Mouse (Mus musculus): ENCODE measurements around the gene Ugt1a5. TPM values are rescaled to one million over a fixed set of nuclear protein-coding genes. Genes with fewer than 3 reads are reported as not detected.

Ugt1a5 gene
- total RNA-seq, 2 experiments from 2014 or later = not detected

DNA sequence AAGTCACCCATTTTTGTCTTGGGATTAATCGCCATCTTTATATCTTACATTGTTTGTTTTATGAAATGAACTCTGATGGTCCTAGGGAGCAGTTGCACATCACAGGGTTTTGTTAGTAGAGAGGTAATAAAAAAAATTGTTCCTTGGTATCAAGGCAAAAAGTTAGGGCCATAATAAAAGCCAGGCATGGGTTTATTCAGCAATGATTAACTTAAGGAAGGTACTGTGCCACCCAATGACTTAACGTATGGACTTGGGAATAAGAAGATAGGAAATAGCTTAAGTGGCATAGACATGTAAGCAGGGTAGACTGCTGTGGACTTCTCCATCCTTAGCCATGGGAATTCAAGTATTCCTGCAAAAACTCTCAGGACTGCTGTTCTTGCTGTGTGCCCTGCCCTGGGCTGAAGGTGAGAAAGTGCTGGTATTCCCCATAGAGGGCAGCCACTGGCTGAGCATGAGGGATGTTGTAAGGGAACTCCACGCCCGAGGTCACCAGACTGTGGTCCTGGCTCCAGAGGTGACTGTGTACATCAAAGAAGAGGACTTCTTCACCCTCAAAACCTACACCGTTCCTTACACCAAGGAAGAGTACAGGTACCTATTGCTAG lies 20.6 kb downstream of the Ugt1a5 start:
- no peak for DNase-seq (ENCODE audit: extremely low spot score in 1 of 2, low spot score in 2 of 2)
- intact Hi-C loops (cut with DNase I) = no loop called here

DNA sequence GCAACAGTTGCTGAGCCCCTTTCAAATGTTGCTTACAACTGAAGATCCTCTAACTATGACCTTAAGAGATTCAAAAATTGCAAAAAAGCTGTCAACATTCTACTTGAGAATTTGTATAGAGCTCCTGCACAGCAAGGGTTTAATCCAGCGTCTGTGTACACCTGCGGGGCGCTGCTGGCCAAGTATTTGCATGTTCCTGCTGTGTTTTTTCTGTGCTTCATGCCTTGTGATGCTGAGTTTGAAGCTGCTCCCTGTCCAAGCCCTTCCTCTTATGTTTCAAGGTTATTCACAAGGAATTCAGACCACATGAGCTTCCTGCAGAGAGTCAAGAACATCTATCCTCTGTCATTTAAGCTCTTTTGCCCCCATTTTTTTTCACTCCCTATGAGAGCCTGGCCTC lies 26.3 kb downstream of the Ugt1a5 start:
- DNase-seq (ENCODE audit: extremely low spot score in 1 of 2, low spot score in 2 of 2) = no peak
- intact Hi-C loops (cut with DNase I) = no loop called here

DNA sequence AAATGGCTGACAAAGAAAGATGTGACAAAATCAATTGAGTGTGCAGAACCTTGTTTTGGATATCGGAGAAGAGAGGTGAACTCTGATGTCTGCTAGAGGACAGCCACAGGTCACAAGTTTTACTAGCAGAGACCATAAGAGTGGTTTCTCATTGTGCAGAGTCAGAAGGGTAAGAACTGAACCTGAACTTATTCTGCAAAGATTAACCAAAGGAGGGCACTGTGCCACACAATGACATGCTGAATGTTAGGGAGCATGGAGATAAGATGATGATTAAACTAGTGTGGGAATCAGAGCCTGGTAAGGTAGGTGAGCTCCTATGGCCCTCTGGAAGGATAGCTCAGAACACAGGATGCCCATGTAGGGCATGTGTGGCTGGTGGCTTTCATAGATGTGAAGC lies 29.9 kb downstream of the Ugt1a5 start:
- intact Hi-C loops (cut with DNase I) = no loop called here
- no peak for DNase-seq (ENCODE audit: extremely low spot score in 1 of 2, low spot score in 2 of 2)

DNA sequence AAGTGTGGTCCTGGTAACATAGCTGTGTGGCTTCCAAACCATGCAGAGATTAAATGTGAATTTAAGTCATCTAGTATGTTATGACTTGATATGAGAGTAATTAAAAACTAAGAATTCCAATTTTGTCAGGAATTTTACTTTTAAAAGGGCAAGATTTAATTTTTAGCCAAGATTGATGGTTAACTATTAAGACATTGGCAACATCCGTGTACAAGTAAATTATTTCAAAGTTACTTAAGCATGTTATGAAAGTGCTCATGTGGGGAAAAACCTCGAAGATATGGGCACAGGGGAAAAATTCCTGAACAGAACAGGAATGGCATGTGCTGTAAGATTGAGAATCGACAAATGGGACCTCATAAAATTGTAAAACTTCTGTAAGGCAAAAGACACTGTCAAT lies 31.6 kb downstream of the Ugt1a5 start:
- intact Hi-C loops (cut with DNase I) = no loop called here

DNA sequence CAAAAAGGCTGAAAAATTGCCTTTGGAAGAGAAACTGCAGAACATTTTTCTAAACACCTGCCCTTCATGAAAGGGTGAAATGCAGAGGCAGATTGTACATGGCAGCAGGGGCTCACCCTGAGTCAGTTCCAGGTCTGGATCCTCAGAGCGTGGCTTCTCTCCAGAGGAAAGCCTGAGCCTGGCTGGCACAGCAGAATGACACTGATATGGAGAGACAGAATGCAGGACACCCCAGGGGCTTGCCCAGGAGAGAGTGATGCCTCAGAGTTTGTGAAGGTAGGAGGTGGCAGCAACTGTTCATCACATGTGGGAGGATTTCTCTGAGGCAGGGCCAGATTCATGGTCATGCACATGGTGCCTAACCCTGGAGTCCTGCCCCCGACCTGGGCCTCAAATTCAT lies 34.2 kb downstream of the Ugt1a5 start:
- intact Hi-C loops (cut with DNase I) = no loop called here
- no peak for DNase-seq (ENCODE audit: extremely low spot score in 1 of 2, low spot score in 2 of 2)

More for the DNA sequence above, 31.6 kb downstream of the Ugt1a5 start:
- DNase-seq (ENCODE audit: extremely low spot score in 1 of 2, low spot score in 2 of 2) = no peak

DNA sequence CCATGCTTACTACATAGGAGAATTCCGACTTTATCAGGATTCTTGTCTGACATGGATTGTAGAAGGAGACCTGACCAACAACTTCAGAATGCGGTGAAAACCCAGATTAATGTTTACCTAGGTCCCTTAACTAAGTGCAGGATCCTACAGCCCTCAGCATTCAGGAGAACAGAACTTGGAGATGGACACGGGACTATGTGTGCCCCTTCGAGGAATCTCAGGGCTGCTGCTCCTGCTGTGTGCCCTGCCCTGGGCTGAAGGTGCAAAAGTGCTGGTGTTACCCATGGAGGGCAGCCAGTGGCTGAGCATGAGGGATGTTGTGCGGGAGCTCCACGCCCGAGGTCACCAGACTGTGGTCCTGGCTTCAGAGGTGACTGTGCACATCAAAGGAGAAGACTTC lies 34.6 kb downstream of the Ugt1a5 start, which contains the start of gene Ugt1a2:
TSS of gene Ugt1a2 (plus strand) at position 146 of the 400 bp plus-strand sequence.
- intact Hi-C loops (cut with DNase I) = no loop called here
- no peak for DNase-seq (ENCODE audit: extremely low spot score in 1 of 2, low spot score in 2 of 2)

DNA sequence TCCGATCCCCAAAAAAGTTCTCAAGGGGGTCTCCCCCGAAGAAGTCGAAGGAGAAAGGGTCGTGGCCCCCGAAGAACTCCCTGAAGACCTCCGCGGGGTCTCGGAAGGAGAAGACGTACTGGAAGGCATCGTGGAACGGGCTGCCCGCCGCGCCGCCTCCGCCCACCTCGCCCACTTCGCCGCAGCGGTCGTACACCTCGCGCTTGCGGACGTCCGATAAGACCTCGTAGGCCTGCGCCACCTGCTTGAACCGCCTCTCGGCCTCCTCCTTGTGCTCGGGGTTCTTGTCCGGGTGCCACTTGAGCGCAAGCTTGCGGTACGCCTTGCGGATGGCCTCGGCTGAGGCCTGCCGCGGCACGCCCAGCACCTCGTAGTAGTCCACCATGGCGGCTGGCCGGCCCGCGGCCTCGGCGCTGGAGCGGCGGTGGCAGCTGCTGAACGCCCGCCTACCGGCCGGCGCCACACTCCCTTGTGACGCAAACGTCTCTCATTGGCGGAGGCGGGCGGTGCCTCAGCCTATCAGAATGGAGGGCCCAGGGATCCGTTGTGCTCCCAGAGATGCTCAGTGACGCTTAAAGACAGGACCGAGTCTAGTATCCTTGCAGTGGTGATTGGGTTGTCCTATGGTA lies 39.6 kb downstream of the Ugt1a5 start, which contains the start of gene Dnajb3:
TSS of gene Dnajb3 (minus strand) at position 489 of the 629 bp plus-strand sequence.
- peak; percentile 85 to 88 for DNase-seq (ENCODE audit: extremely low spot score in 1 of 2, low spot score in 2 of 2)
- intact Hi-C loops (cut with DNase I) = no loop called here

DNA sequence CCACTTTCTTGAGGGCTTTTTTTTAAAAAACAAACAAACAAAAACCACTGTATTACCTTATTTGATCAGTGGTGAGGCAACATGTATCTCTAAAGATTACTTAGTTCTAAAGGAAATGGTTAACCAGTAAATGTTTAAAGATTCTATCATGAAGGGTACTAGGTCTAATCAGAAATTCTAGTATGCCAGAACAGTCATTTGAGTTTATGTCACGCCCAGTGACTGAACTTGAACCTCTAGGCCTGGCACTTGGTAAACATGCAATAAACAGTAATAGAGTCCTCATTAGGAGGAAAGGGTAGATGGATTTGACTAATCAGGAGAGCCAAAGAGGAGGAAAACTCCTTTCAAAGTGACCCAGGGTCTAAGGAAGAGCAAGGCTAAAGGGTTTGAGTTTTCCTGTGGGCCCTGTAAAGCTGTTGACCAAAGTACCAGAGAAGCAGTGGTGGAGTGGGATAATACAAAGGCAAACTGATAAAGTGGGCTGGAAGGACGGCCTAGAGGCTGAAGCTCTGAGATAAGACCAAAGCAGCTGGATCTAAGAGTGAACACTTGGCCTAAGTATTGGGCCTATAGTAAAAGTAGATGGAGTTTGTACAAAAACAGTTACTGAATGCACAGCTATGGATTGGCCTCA lies 41.1 kb downstream of the Ugt1a5 start:
- DNase-seq (ENCODE audit: extremely low spot score in 1 of 2, low spot score in 2 of 2) = no peak
- intact Hi-C loops (cut with DNase I) = no loop called here

DNA sequence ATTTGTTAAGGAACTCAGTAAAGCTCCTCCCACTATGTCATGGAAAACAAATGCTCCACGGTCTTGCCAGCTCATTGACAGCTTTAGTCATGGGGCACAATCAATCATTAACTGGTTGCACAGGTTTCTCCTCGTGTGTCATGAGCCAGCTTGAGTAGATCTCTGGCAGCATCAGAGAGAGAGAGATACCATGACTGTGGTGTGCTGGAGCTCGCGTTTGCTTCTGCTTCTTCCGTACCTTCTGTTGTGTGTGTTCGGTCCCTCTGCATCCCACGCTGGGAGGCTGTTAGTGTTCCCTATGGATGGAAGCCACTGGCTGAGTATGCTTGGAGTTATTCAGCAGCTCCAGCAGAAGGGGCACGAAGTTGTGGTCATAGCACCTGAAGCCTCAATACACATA lies 46.0 kb downstream of the Ugt1a5 start, which contains the start of gene Ugt1a1:
TSS of gene Ugt1a1 (plus strand) at position 148 of the 400 bp plus-strand sequence.
- no peak for DNase-seq (ENCODE audit: extremely low spot score in 1 of 2, low spot score in 2 of 2)
- intact Hi-C loops (cut with DNase I) = no loop called here

DNA sequence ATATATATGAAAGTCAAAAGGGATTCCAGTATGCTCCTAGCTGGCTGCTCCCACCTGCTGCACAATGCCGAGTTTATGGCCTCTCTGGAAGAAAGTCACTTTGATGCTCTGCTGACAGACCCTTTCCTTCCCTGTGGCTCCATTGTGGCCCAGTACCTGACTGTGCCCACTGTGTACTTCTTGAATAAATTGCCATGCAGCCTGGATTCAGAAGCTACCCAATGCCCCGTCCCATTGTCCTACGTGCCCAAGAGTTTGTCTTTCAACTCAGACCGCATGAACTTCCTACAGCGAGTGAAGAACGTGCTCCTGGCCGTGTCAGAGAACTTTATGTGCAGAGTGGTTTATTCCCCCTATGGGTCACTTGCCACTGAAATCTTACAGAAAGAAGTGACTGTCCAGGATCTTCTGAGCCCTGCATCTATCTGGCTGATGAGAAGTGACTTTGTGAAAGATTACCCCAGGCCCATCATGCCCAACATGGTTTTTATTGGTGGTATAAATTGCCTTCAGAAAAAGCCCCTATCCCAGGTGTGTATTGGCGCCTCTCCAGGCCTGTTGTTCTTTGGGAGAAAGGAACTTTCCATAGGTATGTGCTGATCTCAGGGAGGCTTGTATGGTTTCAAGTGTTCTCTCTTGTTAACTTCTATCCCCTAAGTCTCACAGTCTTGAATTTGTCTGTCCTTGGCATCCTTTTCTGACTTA lies 46.7 kb downstream of the Ugt1a5 start:
- intact Hi-C loops (cut with DNase I) = no loop called here
- DNase-seq (ENCODE audit: extremely low spot score in 1 of 2, low spot score in 2 of 2) = peak in 1 of 2 experiments; percentile 62

DNA sequence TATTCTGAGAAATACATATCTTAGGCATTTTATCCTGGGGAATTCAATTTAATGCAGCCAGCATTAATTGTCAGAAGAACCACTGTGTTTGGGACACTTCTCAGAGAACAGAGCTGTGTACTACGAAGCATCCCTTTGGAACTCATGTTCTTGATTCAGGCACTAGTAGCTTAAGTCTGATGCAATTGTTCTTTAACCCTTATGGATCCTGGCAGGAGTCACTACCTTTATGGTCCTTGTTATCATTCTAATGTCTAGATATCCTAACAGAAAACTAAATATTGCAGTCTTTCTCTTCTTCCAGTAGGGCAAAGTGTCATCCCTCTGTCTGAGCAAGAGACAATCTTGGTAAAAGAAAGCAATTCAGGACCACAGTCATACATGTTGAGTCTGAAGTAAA lies 47.2 kb downstream of the Ugt1a5 start:
- DNase-seq (ENCODE audit: extremely low spot score in 1 of 2, low spot score in 2 of 2) = no peak

DNA sequence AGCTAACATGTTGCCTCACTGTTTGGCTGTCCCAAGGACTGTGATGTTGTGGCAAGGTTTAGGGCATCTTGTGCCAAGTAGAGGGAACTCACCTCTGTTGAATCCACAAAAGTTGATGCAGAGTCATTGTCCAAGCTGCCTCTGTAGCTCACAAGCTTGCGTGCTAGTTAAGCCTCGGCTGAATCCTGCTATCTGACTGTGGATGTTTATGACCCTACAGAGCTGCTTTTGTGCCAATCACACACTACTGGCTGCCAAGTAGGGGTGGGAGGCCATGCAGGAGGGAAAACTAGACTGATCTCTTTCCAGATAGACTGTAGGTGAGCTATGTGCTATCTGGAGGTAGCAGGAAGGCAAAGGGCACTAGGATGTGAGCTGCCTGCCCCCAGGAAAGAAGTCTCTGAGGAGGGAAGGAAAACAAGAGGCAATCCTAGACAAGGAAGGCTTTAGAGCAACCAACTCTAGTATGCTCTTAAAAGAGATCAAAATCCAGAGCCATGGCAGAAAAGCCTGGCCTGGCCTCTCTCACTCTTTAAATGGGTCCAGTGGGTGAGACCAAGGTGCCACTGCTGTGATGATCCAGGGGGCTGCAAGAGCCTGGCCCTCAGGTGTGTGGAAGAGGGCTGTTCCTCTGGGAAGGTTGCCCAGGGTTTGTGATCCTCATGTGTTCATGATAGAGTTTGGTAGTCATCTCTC lies 48.1 kb downstream of the Ugt1a5 start:
- DNase-seq (ENCODE audit: extremely low spot score in 1 of 2, low spot score in 2 of 2) = peak in 1 of 2 experiments; percentile 46
- intact Hi-C loops (cut with DNase I) = no loop called here

More for the DNA sequence above, 47.2 kb downstream of the Ugt1a5 start:
- intact Hi-C loops (cut with DNase I) = no loop called here

DNA sequence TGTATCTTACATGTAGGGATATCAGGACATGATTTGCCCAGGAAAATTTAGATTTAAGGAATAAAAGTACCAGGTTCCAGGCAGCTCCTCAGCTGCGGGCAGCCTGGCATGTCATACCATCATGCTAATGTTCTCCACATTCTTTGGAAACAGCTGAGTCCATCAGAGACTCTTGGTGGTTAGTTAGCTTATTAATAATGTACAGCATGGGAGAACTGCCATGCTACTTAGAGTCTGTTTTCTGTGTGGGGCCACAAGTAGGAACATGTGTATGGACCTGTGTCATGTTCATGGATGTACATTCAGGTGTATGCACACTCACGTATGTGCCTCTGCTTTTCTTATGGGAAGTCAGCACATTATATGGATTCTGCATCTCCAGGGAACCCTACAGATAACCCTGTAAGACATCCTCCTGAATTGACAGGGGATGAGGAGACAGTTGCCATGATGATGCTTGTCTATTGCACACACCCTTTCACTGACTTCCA lies 48.7 kb downstream of the Ugt1a5 start:
- intact Hi-C loops (cut with DNase I) = no loop called here
- DNase-seq (ENCODE audit: extremely low spot score in 1 of 2, low spot score in 2 of 2) = no peak

DNA sequence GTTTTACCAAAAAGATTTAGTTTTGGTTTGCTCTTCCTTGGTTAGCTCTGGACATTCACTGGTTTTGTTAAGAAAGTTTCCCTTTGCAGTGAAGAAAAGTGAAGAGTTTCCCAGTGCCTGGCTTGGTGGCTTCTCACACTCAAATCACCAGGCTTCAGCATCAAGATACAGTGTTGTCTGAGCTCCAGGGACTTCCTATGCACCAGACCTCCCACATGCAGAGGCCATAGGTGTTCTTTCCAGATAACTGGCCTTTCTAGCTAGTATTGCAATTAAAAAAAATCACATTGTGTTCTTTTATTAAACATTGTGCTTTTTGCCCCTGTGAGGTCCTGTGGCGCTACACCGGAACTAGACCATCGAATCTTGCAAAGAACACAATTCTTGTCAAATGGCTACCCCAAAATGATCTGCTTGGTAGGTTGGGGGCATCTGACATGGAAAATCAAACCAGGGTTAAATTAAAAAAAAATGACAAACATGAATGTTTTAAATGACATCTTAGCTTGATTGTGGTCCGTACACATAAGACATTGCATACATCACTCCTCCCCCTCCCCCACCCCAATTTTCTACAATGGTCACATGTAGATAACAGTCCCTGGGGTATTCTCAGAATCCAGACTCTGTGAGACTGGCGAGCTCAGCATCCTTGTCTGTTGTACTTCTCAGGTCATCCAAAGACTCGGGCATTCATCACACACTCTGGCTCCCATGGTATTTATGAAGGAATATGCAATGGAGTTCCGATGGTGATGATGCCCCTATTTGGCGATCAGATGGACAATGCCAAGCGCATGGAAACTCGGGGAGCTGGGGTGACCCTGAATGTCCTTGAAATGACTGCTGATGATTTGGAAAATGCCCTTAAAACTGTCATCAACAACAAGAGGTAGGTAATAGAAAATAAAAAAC lies 49.9 kb downstream of the Ugt1a5 start:
- intact Hi-C loops (cut with DNase I) = no loop called here
- no peak for DNase-seq (ENCODE audit: extremely low spot score in 1 of 2, low spot score in 2 of 2)

DNA sequence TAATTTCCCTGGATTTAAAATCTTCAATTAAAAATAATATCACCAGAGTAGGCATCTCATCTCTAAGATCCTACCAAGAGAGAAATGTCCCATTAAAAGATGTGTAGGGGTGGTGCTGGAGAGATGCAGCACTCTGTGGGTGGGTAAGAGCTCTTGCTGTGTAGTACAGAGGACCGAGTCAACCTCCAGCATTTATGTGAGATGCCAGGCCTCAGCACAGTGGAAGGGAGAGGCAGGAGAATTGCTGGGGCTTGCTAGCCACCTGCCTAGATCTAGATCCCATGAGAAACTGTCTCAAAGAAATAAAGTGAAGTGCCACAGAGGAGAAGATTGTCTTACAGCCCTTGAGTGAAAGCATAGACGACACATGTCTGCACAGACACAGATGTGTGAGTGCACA lies 50.7 kb downstream of the Ugt1a5 start:
- DNase-seq (ENCODE audit: extremely low spot score in 1 of 2, low spot score in 2 of 2) = no peak

DNA sequence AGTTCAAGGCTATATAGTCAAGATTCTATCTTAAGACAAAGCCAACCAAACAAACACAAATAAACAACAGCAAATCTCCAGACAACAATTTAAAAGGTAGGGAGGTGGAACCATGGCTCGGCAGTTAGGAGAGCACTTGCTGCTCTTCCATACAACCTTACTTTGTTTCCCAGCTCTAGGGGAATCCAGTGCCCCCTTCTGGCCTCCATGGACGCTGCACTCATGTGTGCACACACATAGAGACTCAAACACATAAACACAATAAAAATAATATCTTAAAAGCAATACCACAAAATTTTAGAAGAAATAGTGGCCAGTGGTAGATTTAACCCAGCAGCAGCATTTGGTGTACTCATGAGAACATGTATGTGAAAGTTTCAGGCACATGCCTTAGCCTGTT lies 51.3 kb downstream of the Ugt1a5 start:
- intact Hi-C loops (cut with DNase I) = no loop called here
- peak in 1 of 2 experiments; percentile 42 for DNase-seq (ENCODE audit: extremely low spot score in 1 of 2, low spot score in 2 of 2)

More for the DNA sequence above, 50.7 kb downstream of the Ugt1a5 start:
- intact Hi-C loops (cut with DNase I) = no loop called here

DNA sequence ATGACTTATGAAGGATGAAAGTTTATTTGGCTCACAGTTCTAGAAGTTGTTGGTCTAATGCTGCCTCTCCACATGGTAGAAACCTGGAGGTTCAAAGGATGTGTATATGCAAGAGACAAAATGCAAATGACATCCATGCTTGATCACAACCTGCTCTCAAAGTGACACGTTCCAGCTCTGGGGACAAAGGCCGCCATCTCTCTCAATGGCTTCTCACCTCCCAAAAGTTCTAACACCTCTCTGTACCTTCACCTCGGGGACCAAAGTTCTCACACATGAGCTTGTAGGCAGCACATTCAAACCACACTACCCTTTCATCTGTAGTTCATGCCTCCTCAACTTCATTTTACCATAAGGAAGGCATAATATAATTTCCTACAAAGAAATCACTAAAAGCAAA lies 51.8 kb downstream of the Ugt1a5 start:
- intact Hi-C loops (cut with DNase I) = no loop called here
- DNase-seq (ENCODE audit: extremely low spot score in 1 of 2, low spot score in 2 of 2) = peak in 1 of 2 experiments; percentile 15

DNA sequence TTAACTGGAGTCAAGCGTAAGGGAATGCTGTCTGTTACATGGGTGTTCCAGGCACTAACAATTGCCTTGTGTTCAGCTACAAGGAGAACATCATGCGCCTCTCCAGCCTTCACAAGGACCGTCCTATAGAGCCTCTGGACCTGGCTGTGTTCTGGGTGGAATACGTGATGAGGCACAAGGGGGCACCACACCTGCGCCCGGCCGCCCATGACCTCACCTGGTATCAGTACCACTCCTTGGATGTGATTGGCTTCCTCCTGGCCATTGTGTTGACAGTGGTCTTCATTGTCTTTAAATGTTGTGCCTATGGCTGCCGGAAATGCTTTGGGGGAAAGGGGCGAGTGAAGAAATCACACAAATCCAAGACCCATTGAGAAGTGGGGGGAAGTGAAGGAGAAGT lies 52.2 kb downstream of the Ugt1a5 start:
- peak in 1 of 2 experiments; percentile 51 for DNase-seq (ENCODE audit: extremely low spot score in 1 of 2, low spot score in 2 of 2)

More for the DNA sequence above, 52.2 kb downstream of the Ugt1a5 start:
- intact Hi-C loops (cut with DNase I) = no loop called here

All from left cerebral cortex, postnatal 10 days (tissue).